Mouse (Mus musculus) MEL (cell line): ENCODE measurements around the gene Top1. TPM values are rescaled to one million over a fixed set of nuclear protein-coding genes. Genes with fewer than 3 reads are reported as not detected.

Experiments used
- DNase-seq: peaks from one replicate; pipeline ENCODE4 v3.0.0; 2011; ENCODE audit warnings: low read depth, low spot score
- H3K27ac ChIP-seq: 2 replicates; pipeline ENCODE4 v1.5.1; 2012; ENCODE audit warnings: low read depth, mild to moderate bottlenecking, control low read depth, low read length, moderate library complexity; ENCODE audit not compliant: control insufficient read depth
- H3K27me3 ChIP-seq, 2 experiments: fragments of 150-350 bp in 1 of 2; sonication (generic) in 1 of 2; 2 replicates each; pipeline ENCODE4 v1.6.1; 2012; ENCODE audit warnings: low read length in 2 of 2, mild to moderate bottlenecking in 2 of 2, improper control_type of control experiment in 1 of 2, moderate library complexity in 1 of 2; ENCODE audit not compliant: insufficient read depth in 2 of 2, control insufficient read depth in 1 of 2
- H3K36me3 ChIP-seq, 2 experiments: 2 replicates each; pipeline ENCODE4 v1.6.1; 2012 to 2014; ENCODE audit warnings: low read length in 2 of 2, improper control_type of control experiment in 1 of 2, inconsistent platforms in 1 of 2, mild to moderate bottlenecking in 1 of 2; ENCODE audit not compliant: insufficient read depth in 2 of 2, control insufficient read depth in 1 of 2
- H3K4me1 ChIP-seq, 2 experiments: fragments of 150-350 bp in 1 of 2; sonication (generic) in 1 of 2; 2 replicates each; pipeline ENCODE4 v1.6.1; 2012; ENCODE audit warnings: low read length in 2 of 2, improper control_type of control experiment in 1 of 2, mild to moderate bottlenecking in 1 of 2; ENCODE audit not compliant: insufficient read depth in 2 of 2, control insufficient read depth in 1 of 2
- H3K4me3 ChIP-seq, 2 experiments: fragments of 150-350 bp in 1 of 2; sonication (generic) in 1 of 2; 2 replicates each; pipeline ENCODE4 v1.5.1; 2012; ENCODE audit warnings: low read depth in 2 of 2, low read length in 2 of 2, mild to moderate bottlenecking in 2 of 2, moderate library complexity in 2 of 2, control low read depth in 1 of 2, improper control_type of control experiment in 1 of 2; ENCODE audit not compliant: control insufficient read depth in 1 of 2, insufficient read depth in 1 of 2
- H3K79me2 ChIP-seq: 2 replicates; pipeline ENCODE4 v1.6.1; 2012; ENCODE audit warnings: mild to moderate bottlenecking, low read length, moderate library complexity; ENCODE audit not compliant: control insufficient read depth, poor library complexity, insufficient read depth
- H3K9ac ChIP-seq: 2 replicates; pipeline ENCODE4 v1.6.1; 2012; ENCODE audit warnings: low read depth, mild to moderate bottlenecking, control low read depth, low read length, moderate library complexity; ENCODE audit not compliant: control insufficient read depth, poor library complexity, severe bottlenecking
- H3K9me3 ChIP-seq: fragments of 150-350 bp; sonication (generic); replicated peaks from 2 replicates; pipeline ENCODE4 v1.6.1; 2012; ENCODE audit warnings: mild to moderate bottlenecking, low read length, improper control_type of control experiment, moderate library complexity; ENCODE audit not compliant: insufficient read depth
- CHD2 ChIP-seq: IDR thresholded peaks from 2 replicates; pipeline ENCODE4 v1.6.1; 2011; ENCODE audit warnings: low read length, improper control_type of control experiment
- CTCF ChIP-seq, 3 experiments: IDR thresholded peaks in 2 of 3; conservative IDR thresholded peaks in 1 of 3; 2 replicates each; pipeline ENCODE4 v1.5.1; 2011 to 2012; ENCODE audit warnings: low read length in 3 of 3, low read depth in 2 of 3, mild to moderate bottlenecking in 2 of 3, improper control_type of control experiment in 1 of 3, inconsistent platforms in 1 of 3, mixed read lengths in 1 of 3, moderate library complexity in 1 of 3; ENCODE audit not compliant: control insufficient read depth in 1 of 3, insufficient read depth in 1 of 3, poor library complexity in 1 of 3, severe bottlenecking in 1 of 3
- ELF1 ChIP-seq: IDR thresholded peaks from 2 replicates; pipeline ENCODE4 v1.6.1; 2014; ENCODE audit warnings: low read depth, mild to moderate bottlenecking, inconsistent platforms, low read length, improper control_type of control experiment, moderate library complexity
- EP300 ChIP-seq, 2 experiments: IDR thresholded peaks; 2 replicates each; pipeline ENCODE4 v1.6.1; 2011; ENCODE audit warnings: improper control_type of control experiment in 2 of 2, low read length in 2 of 2, low read depth in 1 of 2, mild to moderate bottlenecking in 1 of 2
- GATA1 ChIP-seq: IDR thresholded peaks from 2 replicates; pipeline ENCODE4 v1.6.1; 2011; ENCODE audit warnings: low read depth, low read length, improper control_type of control experiment
- JUND ChIP-seq: IDR thresholded peaks from 2 replicates; pipeline ENCODE4 v1.6.1; 2011; ENCODE audit warnings: low read depth, mild to moderate bottlenecking, improper control_type of control experiment, low read length
- KAT2A ChIP-seq: conservative IDR thresholded peaks from 2 replicates; pipeline ENCODE4 v1.6.1; 2012; ENCODE audit warnings: low read depth, low read length, improper control_type of control experiment, inconsistent platforms
- MAX ChIP-seq: IDR thresholded peaks from 2 replicates; pipeline ENCODE4 v1.6.1; 2011; ENCODE audit warnings: low read length, improper control_type of control experiment
- MAZ ChIP-seq: IDR thresholded peaks from 2 replicates; pipeline ENCODE4 v1.6.1; 2012; ENCODE audit warnings: low read depth, mild to moderate bottlenecking, inconsistent platforms, low read length, improper control_type of control experiment
- MYB ChIP-seq: IDR thresholded peaks from 2 replicates; pipeline ENCODE4 v1.6.1; 2011; ENCODE audit warnings: mild to moderate bottlenecking, low read depth, low read length, improper control_type of control experiment
- NRF1 ChIP-seq: IDR thresholded peaks from 2 replicates; pipeline ENCODE4 v1.6.1; 2014; ENCODE audit warnings: low read depth, mild to moderate bottlenecking, inconsistent platforms, low read length, improper control_type of control experiment, moderate library complexity; ENCODE audit not compliant: poor library complexity, insufficient read depth, severe bottlenecking
- POLR2A ChIP-seq, 2 experiments: IDR thresholded peaks; 2 replicates each; pipeline ENCODE4 v1.6.1; 2011 to 2012; ENCODE audit warnings: low read length in 2 of 2, mild to moderate bottlenecking in 2 of 2, control low read depth in 1 of 2, improper control_type of control experiment in 1 of 2, low read depth in 1 of 2, moderate library complexity in 1 of 2; ENCODE audit not compliant: control insufficient read depth in 1 of 2, insufficient read depth in 1 of 2, poor library complexity in 1 of 2
- POLR2AphosphoS2 ChIP-seq: IDR thresholded peaks from 2 replicates; pipeline ENCODE4 v1.6.1; 2011; ENCODE audit warnings: low read length, improper control_type of control experiment
- RAD21 ChIP-seq: IDR thresholded peaks from 2 replicates; pipeline ENCODE4 v1.6.1; 2011; ENCODE audit warnings: mild to moderate bottlenecking, low read depth, low read length, improper control_type of control experiment
- SMC3 ChIP-seq: IDR thresholded peaks from 2 replicates; pipeline ENCODE4 v1.6.1; 2011; ENCODE audit warnings: low read depth, low read length, improper control_type of control experiment
- TAL1 ChIP-seq: IDR thresholded peaks from 2 replicates; pipeline ENCODE4 v1.6.1; 2012; ENCODE audit warnings: mild to moderate bottlenecking, inconsistent platforms, low read length, moderate library complexity, mixed read lengths
- USF1 ChIP-seq: IDR thresholded peaks from 2 replicates; pipeline ENCODE4 v1.6.1; 2014; ENCODE audit warnings: low read depth, mild to moderate bottlenecking, inconsistent platforms, low read length, improper control_type of control experiment, moderate library complexity
- USF2 ChIP-seq, 2 experiments: IDR thresholded peaks; 2 replicates each; pipeline ENCODE4 v1.6.1; 2011 to 2012; ENCODE audit warnings: improper control_type of control experiment in 2 of 2, low read length in 2 of 2, borderline replicate concordance in 1 of 2, inconsistent platforms in 1 of 2, low read depth in 1 of 2, mild to moderate bottlenecking in 1 of 2; ENCODE audit not compliant: insufficient read depth in 1 of 2
- ZKSCAN1 ChIP-seq: IDR thresholded peaks from 2 replicates; pipeline ENCODE4 v1.6.1; 2012; ENCODE audit warnings: low read depth, mild to moderate bottlenecking, inconsistent platforms, low read length, improper control_type of control experiment, moderate library complexity
- ZMIZ1 ChIP-seq: IDR thresholded peaks from 2 replicates; pipeline ENCODE4 v1.6.1; 2012; ENCODE audit warnings: low read depth, mild to moderate bottlenecking, inconsistent platforms, low read length, improper control_type of control experiment, moderate library complexity
- polyA plus RNA-seq, 2 experiments: library from polyadenylated mRNA; stranded (reverse) in 1 of 2; unstranded in 1 of 2; fragments of >175 nt in 1 of 2; fragments of >200 nt in 1 of 2; gene quantifications; 2 replicates each; pipeline versions ENCODE4 v1.2.1 to v1.2.4; 2012; ENCODE audit warnings: low replicate concordance in 2 of 2, low read depth in 1 of 2; ENCODE audit not compliant: insufficient read length in 2 of 2, insufficient read depth in 1 of 2, missing spikeins in 1 of 2
- total RNA-seq: library from RNA; depleted of rRNA; stranded (reverse); fragments of 300-350 nt; gene quantifications from 2 replicates; pipeline ENCODE4 v1.2.3, GENCODE M21; 2012; rRNA removed

Top1 gene
- total and polyA plus RNA-seq, 3 experiments = 33.5 to 123 (median 73.3) TPM

- Histone ChIP-seq H3K79me2 (no peaks in the 10 kb centered on the region), H3K4me3 (no peak overlapping the region), H3K9me3 (no peaks in the 10 kb centered on the region), H3K27ac (no peak overlapping the region), H3K36me3 (no peaks in the 10 kb centered on the region), H3K4me1 (no peaks in the 10 kb centered on the region), H3K9ac (no peak overlapping the region), H3K27me3 (no peaks in the 10 kb centered on the region)
- DNase-seq = no peak
- no peak for TF ChIP-seq ZMIZ1
- no peak for TF ChIP-seq MAZ
- no peak for TF ChIP-seq KAT2A
- TF ChIP-seq EP300 (IDR thresholded peaks at IDR 0.05; ENCODE audit: low read depth in 1 of 2, low read length in 2 of 2) = no peak
- TF ChIP-seq, all 39 proteins: peak for 0
Observed at GRCm38 (mm10) chr2:160770871-160771270, 125.2 kb downstream of the Top1 start.

- H3K9ac ChIP-seq = no peak overlapping the region
- no peaks in the 10 kb centered on the region for H3K79me2 ChIP-seq
- DNase-seq = no peak
- H3K4me1 ChIP-seq = no peaks in the 10 kb centered on the region
- H3K36me3 ChIP-seq = no peaks in the 10 kb centered on the region
- H3K9me3 ChIP-seq = no peaks in the 10 kb centered on the region
- TF ChIP-seq ZMIZ1 = no peak
- no peak for TF ChIP-seq USF1
- TF ChIP-seq JUND = no peak
- no peak for TF ChIP-seq MYB
- no peak for TF ChIP-seq ELF1
- no peak for TF ChIP-seq CHD2
- TF ChIP-seq USF2 (IDR thresholded peaks at IDR 0.05; ENCODE audit: borderline replicate concordance in 1 of 2, insufficient read depth in 1 of 2, low read depth in 1 of 2, low read length in 2 of 2) = no peak
- TF ChIP-seq EP300 (IDR thresholded peaks at IDR 0.05; ENCODE audit: low read depth in 1 of 2, low read length in 2 of 2) = no peak
- TF ChIP-seq TAL1 = no peak
- no peak for TF ChIP-seq GATA1
- TF ChIP-seq POLR2A (IDR thresholded peaks at IDR 0.05; ENCODE audit: control insufficient read depth in 1 of 2, insufficient read depth in 1 of 2, low read depth in 1 of 2, low read length in 2 of 2, poor library complexity in 1 of 2) = no peak
- TF ChIP-seq POLR2AphosphoS2 = no peak
- TF ChIP-seq RAD21 = no peak
- no peak for TF ChIP-seq KAT2A
- TF ChIP-seq ZKSCAN1 = no peak
- TF ChIP-seq NRF1 = no peak
- TF ChIP-seq CTCF (IDR thresholded peaks at IDR 0.05 in 2 of 3, conservative IDR thresholded peaks at IDR 0.05 in 1 of 3; ENCODE audit: control insufficient read depth in 1 of 3, insufficient read depth in 1 of 3, low read depth in 2 of 3, low read length in 3 of 3, poor library complexity in 1 of 3, severe bottlenecking in 1 of 3) = no peak
- TF ChIP-seq SMC3 = no peak
- TF ChIP-seq MAX = no peak
- no peaks in the 10 kb centered on the region for H3K27me3 ChIP-seq
- H3K4me3 ChIP-seq = no peak overlapping the region
- H3K27ac ChIP-seq = no peak overlapping the region
Observed at GRCm38 (mm10) chr2:160771325-160772276, 125.9 kb downstream of the Top1 start.

Other genes starting within 250 kb of the Top1 start
- 15.2 and 15.4 TPM in 2 replicates for gene Plcg1, start 85.4 kb downstream of the Top1 start, total RNA-seq
- 10 to 100 TPM in 1 of 2 experiments, not detected in 1; 27.5 TPM for gene Plcg1, start 85.4 kb downstream of the Top1 start, polyA plus RNA-seq
- 4.4 and 5.3 TPM in 2 replicates for gene Zhx3, start 227.1 kb downstream of the Top1 start, total RNA-seq
- 1 to 10 TPM in 1 of 2 experiments, not detected in 1; 4.8 TPM for gene Zhx3, start 227.1 kb downstream of the Top1 start, polyA plus RNA-seq
- gene Lpin3, start 234.8 kb downstream of the Top1 start, total RNA-seq = 0.07 and 0.08 TPM in 2 replicates
- under 1 TPM in 1 of 2 experiments, not detected in 1; 0.17 TPM for gene Lpin3, start 234.8 kb downstream of the Top1 start, polyA plus RNA-seq